Mouse (Mus musculus): ENCODE measurements at regions not wholly inside any gene's neighbourhood (a gene's known extent, or its start where the extent isn't known, plus 50 kb on each side); places are given as distances from the start of the nearest gene placed in this dataset.

DNA sequence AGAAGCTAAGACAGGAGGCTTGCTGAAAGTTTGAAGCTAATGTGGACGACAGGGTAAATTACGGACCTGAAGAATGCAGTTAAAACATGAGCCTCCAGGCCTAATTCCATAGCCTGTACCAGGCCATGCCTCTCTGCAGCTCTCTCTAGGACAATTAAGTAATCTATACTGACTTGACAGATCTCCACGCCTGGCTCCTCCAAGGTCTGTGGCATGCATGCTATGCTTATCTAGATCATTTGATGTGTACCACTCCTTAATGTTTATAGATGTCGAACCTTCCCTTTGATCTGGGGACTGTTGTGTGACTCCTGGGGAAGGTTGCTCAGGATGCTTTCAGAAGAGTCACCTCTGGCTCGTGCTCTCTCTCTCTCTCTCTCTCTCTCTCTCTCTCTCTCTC is 62.2 kb upstream of the Cd55 start:
- ATAC-seq (replicated peaks; ENCODE audit: poor library complexity), result no peak

DNA sequence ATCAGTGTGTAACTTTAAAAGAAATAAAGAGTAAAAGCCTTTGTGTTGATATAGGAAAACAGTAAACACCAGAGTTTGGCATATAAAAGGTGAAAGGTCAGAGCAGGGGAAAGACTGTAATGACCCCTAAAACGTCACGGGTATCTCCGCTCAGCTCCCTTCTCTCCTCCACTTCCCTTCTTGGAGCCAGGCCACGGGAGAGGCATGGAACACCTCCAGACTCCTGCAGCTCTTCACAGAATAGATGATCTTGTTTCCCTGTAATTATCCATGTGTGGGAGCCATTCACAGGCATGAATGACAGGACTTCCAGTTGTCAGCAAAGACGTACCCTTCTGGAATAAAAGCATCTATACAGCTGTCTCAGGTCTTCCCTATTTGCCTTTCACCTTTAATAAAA is 55.3 kb upstream of the Cd55 start:
- no peak for ATAC-seq (replicated peaks; ENCODE audit: poor library complexity)

DNA sequence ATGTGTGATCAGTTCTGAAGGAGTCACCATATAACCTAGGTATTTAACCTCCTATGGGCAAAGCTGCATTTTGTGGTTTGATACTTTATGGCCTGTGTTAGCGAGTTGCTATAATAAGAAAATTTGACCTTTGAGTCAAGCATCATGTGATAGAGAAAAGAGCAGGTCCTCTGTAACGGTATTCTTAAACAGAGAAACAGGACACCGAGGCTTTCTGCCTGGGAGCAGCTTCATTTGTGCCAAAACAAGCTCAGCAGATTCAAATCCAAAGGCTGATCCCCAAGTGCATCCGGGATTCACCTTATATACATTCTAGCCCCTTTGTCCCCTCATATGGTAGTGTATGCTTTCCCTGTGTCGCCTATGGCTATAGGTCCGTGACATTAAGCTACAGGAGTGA is 54.1 kb upstream of the Cd55 start:
- ATAC-seq (replicated peaks; ENCODE audit: poor library complexity), result no peak

DNA sequence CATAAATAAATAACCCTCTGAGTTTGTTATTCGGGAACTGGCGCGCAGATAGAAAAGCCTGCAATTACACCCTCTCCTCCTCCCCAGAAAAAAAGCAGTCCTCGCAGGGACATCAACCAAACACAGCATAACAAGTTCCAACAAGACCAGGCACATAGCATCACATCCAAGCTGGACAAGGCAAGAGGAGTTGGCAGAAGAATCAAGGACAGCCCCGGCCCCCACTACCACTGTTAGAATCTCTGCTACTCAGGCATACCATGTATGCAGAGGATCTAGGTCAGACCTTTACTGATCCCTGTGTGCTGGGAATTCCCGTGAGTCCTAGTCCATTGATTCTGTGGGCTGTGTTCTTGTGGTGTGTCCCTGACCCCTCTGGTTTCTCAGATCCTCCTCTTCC is 52.8 kb upstream of the Cd55 start:
- ATAC-seq (replicated peaks; ENCODE audit: poor library complexity), result no peak

DNA sequence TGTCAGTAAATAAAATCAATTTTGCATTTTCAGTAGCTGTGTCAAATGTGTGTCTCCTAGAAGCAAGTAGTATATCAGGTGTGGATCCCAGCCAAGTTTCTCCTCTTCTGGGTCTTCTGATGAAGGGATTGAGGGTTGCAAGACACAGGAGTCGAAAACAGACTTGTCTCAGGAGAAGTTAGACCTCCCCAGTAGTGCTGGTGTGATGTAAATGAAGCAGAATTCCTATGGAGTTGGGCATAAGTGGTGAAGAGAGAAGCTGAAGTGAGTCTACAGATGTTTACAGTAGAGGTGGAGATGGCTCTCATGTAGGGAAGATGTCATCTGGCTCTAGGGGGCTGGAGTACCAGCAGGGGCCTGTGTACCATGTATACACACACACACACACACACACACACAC is 50.9 kb upstream of the Cd55 start:
- no peak for ATAC-seq (replicated peaks; ENCODE audit: poor library complexity)

DNA sequence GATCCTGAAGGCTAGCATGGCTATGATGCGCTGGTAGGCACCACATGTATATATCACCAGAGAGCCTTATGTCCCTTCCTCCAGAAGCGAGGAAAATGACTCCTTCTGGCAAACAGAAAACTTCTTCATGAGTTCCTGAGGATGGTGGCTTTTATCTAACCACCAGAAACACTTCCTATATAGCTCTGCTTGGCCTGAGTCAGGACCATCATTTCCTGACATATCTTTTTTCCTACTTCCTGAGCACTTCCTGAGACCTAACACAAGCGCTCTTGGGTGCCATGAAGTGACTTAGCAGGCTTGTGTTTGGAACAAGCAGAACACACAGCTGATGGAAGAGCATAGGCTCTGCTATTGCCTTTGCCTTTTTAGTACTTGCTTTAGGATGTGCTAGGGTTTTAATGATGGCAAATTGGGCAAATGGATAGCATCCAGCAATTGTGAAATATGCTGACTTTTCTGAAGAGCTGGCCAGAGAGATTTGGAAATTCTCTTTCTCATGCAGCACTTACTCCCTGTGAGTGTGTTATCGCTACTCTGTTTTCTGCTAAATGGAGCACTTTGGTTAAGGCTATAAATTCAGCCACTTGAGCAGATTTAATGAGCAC is 50.4 kb upstream of the Cd55 start:
- ATAC-seq (replicated peaks; ENCODE audit: poor library complexity), result peak; percentile 35
